Mouse (Mus musculus) G1E (cell line): ENCODE data around the gene Pcdh15. TPM values are rescaled to one million over a fixed set of nuclear protein-coding genes. Genes with fewer than 3 reads are reported as not detected.

ENCODE experiments used
- ATAC-seq: 2 replicates; pipeline ENCODE4 v1.8.0; 2016; ENCODE audit warnings: mild to moderate bottlenecking; ENCODE audit not compliant: insufficient number of reproducible peaks, poor library complexity, low FRiP score, severe bottlenecking; ENCODE audit errors: extremely low read depth
- DNase-seq: peaks from one replicate; pipeline ENCODE4 v3.0.0; 2012; ENCODE audit warnings: low spot score
- H3K27me3 ChIP-seq: 2 replicates; pipeline ENCODE4 v1.6.1; 2012; ENCODE audit warnings: mild to moderate bottlenecking, low read length, inconsistent platforms; ENCODE audit not compliant: insufficient read depth
- H3K36me3 ChIP-seq: replicated peaks from 2 replicates; pipeline ENCODE3; 2012; ENCODE audit warnings: mild to moderate bottlenecking, inconsistent platforms
- H3K4me1 ChIP-seq: 2 replicates; pipeline ENCODE4 v1.6.1; 2012; ENCODE audit warnings: low read depth, low read length, inconsistent platforms, mixed read lengths; ENCODE audit not compliant: insufficient read depth
- H3K4me3 ChIP-seq: 2 replicates; pipeline ENCODE4 v1.5.1; 2012; ENCODE audit warnings: low read depth, mild to moderate bottlenecking, inconsistent platforms, low read length, moderate library complexity, mixed read lengths
- H3K9me3 ChIP-seq: replicated peaks from 2 replicates; pipeline ENCODE4 v1.6.1; 2012; ENCODE audit warnings: inconsistent platforms
- CTCF ChIP-seq: IDR thresholded peaks from 2 replicates; pipeline ENCODE4 v1.5.1; 2012; ENCODE audit warnings: low read depth, low read length, inconsistent platforms, mixed read lengths
- GATA1 ChIP-seq: IDR thresholded peaks from 2 replicates; pipeline ENCODE4 v1.6.1; 2012; ENCODE audit warnings: borderline replicate concordance, low read length, inconsistent platforms, mixed read lengths
- GATA2 ChIP-seq: IDR thresholded peaks from 2 replicates; pipeline ENCODE4 v1.6.1; 2012; ENCODE audit warnings: low read depth, low read length, inconsistent platforms, borderline replicate concordance
- POLR2AphosphoS5 ChIP-seq: IDR thresholded peaks from 2 replicates; pipeline ENCODE4 v1.6.1; 2012; ENCODE audit warnings: low read depth, low read length, inconsistent platforms; ENCODE audit not compliant: insufficient replicate concordance
- TAL1 ChIP-seq: conservative IDR thresholded peaks from 2 replicates; pipeline ENCODE4 v1.6.1; 2012; ENCODE audit warnings: low read depth, low read length, inconsistent platforms, mixed read lengths
- polyA plus RNA-seq: library from polyadenylated mRNA; stranded (reverse); fragments of >175 nt; gene quantifications from 2 replicates; pipeline ENCODE4 v1.2.3, GENCODE M21; 2012
- total RNA-seq, 2 experiments: library from RNA; stranded (forward) in 1 of 2; stranded (reverse) in 1 of 2; fragments of 200-1000 nt in 1 of 2; fragments of >200 nt in 1 of 2; fragmentation: Nextera tagmentation in 1 of 2; gene quantifications; 2 replicates each; pipeline ENCODE4 v1.2.3; 2014 to 2017

Pcdh15 gene
- total and polyA plus RNA-seq, 3 experiments = 0.38 TPM; not detected in 2

GRCm38 (mm10) chr10:74414945-74415344, 1315.8 kb downstream of the Pcdh15 start:
- no peaks in the 10 kb centered on the region for H3K27me3 ChIP-seq
- H3K36me3 ChIP-seq = no peaks in the 10 kb centered on the region
- DNase-seq (no peak), ATAC-seq (no peak)
- H3K4me3 ChIP-seq = no peak overlapping the region
- H3K4me1 ChIP-seq = no peaks in the 10 kb centered on the region
- TF ChIP-seq CTCF = no peak
- TF ChIP-seq TAL1 = no peak
- H3K9me3 ChIP-seq = peaks cover 5% of the 10 kb centered on the region

DNA sequence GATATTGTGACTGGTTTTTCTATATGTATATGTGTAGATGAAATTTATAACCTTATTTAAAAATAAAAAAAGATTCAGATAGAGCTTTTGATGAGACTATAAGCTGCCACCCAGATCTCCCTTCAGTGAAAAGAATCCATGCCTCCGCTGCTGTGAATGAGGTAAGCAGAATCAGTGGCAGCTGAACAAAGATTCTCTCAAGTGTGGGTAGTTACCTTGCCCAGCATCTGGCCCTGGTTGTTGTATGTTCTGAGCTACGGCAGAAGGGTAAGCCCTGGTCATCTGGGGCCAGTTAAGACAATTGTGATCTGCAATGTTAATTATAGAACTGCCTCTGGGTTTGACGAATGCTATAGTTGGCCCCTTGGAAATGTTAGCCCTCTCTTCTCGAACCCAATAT, 1316.2 kb downstream of the Pcdh15 start:
- DNase-seq (no peak), ATAC-seq (no peak)
- TF ChIP-seq GATA1 = no peak
- TF ChIP-seq POLR2AphosphoS5 = no peak
- no peak for TF ChIP-seq CTCF
- no peak for TF ChIP-seq GATA2
- TF ChIP-seq TAL1 = no peak
- Histone ChIP-seq H3K27me3 (no peaks in the 10 kb centered on the region), H3K9me3 (peaks cover 5% of the 10 kb centered on the region), H3K4me3 (no peak overlapping the region), H3K36me3 (no peaks in the 10 kb centered on the region), H3K4me1 (no peaks in the 10 kb centered on the region)

DNA sequence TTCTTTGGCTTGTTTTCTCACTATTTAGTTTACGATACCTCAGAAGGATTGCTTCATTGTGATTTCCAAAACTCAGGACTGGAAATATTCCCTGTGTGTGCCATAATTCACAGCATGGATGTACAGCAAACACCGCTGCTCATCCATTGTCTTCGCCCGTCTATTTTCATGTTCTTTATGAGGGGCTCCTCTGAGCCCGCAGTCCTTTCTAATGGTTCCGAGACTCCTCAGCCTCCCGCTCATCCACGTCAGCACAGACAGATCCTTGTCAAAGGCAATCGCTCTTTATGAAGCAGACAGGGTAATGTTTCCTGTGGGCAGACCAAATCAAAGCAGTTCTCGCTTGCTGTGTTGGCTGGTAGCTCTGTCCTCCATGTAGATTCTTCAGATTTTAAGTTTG, 1316.8 kb downstream of the Pcdh15 start:
- no peak for TF ChIP-seq CTCF
- no peak for TF ChIP-seq GATA1
- no peak for TF ChIP-seq POLR2AphosphoS5
- no peak for TF ChIP-seq TAL1
- TF ChIP-seq GATA2 = no peak
- ATAC-seq (no peak), DNase-seq (no peak)
- H3K9me3 ChIP-seq = peaks cover 5% of the 10 kb centered on the region
- no peaks in the 10 kb centered on the region for H3K27me3 ChIP-seq
- H3K4me1 ChIP-seq = no peaks in the 10 kb centered on the region
- H3K4me3 ChIP-seq = no peak overlapping the region
- no peaks in the 10 kb centered on the region for H3K36me3 ChIP-seq

DNA sequence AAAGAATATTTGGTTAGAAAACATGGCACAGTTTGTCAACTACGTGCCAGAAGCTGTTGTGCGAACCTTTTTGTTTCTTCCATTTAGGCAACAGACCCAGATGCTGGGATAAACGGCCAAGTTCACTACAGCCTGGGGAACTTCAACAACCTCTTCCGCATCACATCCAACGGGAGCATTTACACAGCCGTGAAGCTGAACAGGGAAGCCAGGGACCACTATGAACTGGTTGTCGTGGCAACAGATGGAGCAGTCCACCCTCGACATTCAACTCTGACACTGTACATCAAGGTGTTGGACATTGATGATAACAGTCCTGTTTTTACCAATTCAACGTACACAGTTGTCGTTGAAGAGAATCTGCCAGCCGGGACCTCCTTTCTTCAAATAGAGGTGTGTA, 1350.9 kb downstream of the Pcdh15 start:
- ATAC-seq = no peak
- TF ChIP-seq TAL1 = no peak
- TF ChIP-seq GATA2 = no peak
- no peak for TF ChIP-seq POLR2AphosphoS5
- no peak for TF ChIP-seq GATA1
- no peak for TF ChIP-seq CTCF

GRCm38 (mm10) chr10:74463972-74464371, 1364.8 kb downstream of the Pcdh15 start:
- Histone ChIP-seq H3K9me3 (peaks cover 7% of the 10 kb centered on the region), H3K36me3 (no peaks in the 10 kb centered on the region), H3K4me1 (no peaks in the 10 kb centered on the region), H3K4me3 (no peak overlapping the region), H3K27me3 (no peaks in the 10 kb centered on the region)
- DNase-seq = no peak
- ATAC-seq = no peak
- TF ChIP-seq GATA1 (no peak), POLR2AphosphoS5 (no peak), CTCF (no peak), TAL1 (no peak), GATA2 (no peak)

More for the DNA sequence above, 1350.9 kb downstream of the Pcdh15 start:
- H3K9me3 ChIP-seq = peaks cover 12% of the 10 kb centered on the region
- H3K36me3 ChIP-seq = no peaks in the 10 kb centered on the region
- H3K4me3 ChIP-seq = no peak overlapping the region
- DNase-seq = no peak
- no peaks in the 10 kb centered on the region for H3K4me1 ChIP-seq
- no peaks in the 10 kb centered on the region for H3K27me3 ChIP-seq

GRCm38 (mm10) chr10:74480779-74481178, 1381.6 kb downstream of the Pcdh15 start:
- Histone ChIP-seq H3K4me3 (no peak overlapping the region), H3K4me1 (no peaks in the 10 kb centered on the region), H3K9me3 (no peaks in the 10 kb centered on the region; the same call in 1 of the 2 replicates), H3K27me3 (no peaks in the 10 kb centered on the region), H3K36me3 (no peaks in the 10 kb centered on the region)
- no peak for ATAC-seq
- DNase-seq = no peak
- TF ChIP-seq GATA1 (no peak), POLR2AphosphoS5 (no peak), CTCF (no peak), GATA2 (no peak), TAL1 (no peak)

GRCm38 (mm10) chr10:74512315-74512714, 1413.2 kb downstream of the Pcdh15 start:
- H3K4me1 ChIP-seq = no peaks in the 10 kb centered on the region
- no peaks in the 10 kb centered on the region for H3K36me3 ChIP-seq
- H3K9me3 ChIP-seq = no peaks in the 10 kb centered on the region
- H3K4me3 ChIP-seq = no peak overlapping the region
- no peaks in the 10 kb centered on the region for H3K27me3 ChIP-seq
- ATAC-seq = no peak
- no peak for DNase-seq
- TF ChIP-seq TAL1 (no peak), CTCF (no peak), POLR2AphosphoS5 (no peak), GATA1 (no peak), GATA2 (no peak)
